Mouse (Mus musculus): Measurements from ENCODE around the gene Tat.

The Tat gene

GRCm38 (mm10) chr8:110040509-110040908, 50.3 kb downstream of the Tat start:
- no peak for DNase-seq (ENCODE audit: low read depth)
